Mouse (Mus musculus): ENCODE measurements around the gene Ddo. TPM values are rescaled to one million over a fixed set of nuclear protein-coding genes. Genes with fewer than 3 reads are reported as not detected.

The Ddo gene
- total RNA-seq, 1 experiment = not detected

- H3K9me3 ChIP-seq (ENCODE audit: control insufficient read depth, insufficient read depth, low read depth, low read length) = no peaks in the 10 kb centered on the region
- H3K27ac ChIP-seq (ENCODE audit: insufficient read depth, low read depth, low read length, poor library complexity, severe bottlenecking) = no peak overlapping the region
- H3K4me1 ChIP-seq (ENCODE audit: control insufficient read depth in 2 of 2, insufficient read depth in 2 of 2, low read length in 2 of 2, poor library complexity in 1 of 2) = peaks cover under 1 to 5% of the 10 kb centered on the region in 2 experiments; a peak in 3 of 4 replicates
- DNase-seq (ENCODE audit: low read depth, low spot score) = no peak
- in situ Hi-C loops (cut with MboI; ENCODE audit: low sequenced_read_pairs in 2 of 2, unreplicated experiment in 2 of 2) = no loop called here
- no peak for TF ChIP-seq MAFK (IDR thresholded peaks at IDR 0.05; ENCODE audit: insufficient read depth, low read depth, low read length)
- no peak for TF ChIP-seq ZNF384 (IDR thresholded peaks at IDR 0.05; ENCODE audit: low read depth, low read length)
- no peak for TF ChIP-seq CHD2 (IDR thresholded peaks at IDR 0.05; ENCODE audit: low read depth, low read length)
- H3K36me3 ChIP-seq (ENCODE audit: control insufficient read depth, insufficient read depth, low read length, poor library complexity, severe bottlenecking) = no peaks in the 10 kb centered on the region
- H3K9ac ChIP-seq (ENCODE audit: insufficient read depth, low read depth, low read length, poor library complexity, severe bottlenecking) = no peak overlapping the region
- no peak overlapping the region for H3K4me3 ChIP-seq (ENCODE audit: insufficient read depth in 1 of 2, low read depth in 1 of 2, low read length in 2 of 2, poor library complexity in 1 of 2, severe bottlenecking in 1 of 2)
Measured at GRCm38 (mm10) chr10:40644456-40644855, 14.6 kb downstream of the Ddo start.

GRCm38 (mm10) chr10:40645346-40645745 lies 15.5 kb downstream of the Ddo start:
- in situ Hi-C loops (cut with MboI; ENCODE audit: low sequenced_read_pairs in 2 of 2, unreplicated experiment in 2 of 2) = no loop called here
- Histone ChIP-seq H3K9me3 (ENCODE audit: control insufficient read depth, insufficient read depth, low read depth, low read length) (no peaks in the 10 kb centered on the region), H3K4me3 (ENCODE audit: insufficient read depth in 1 of 2, low read depth in 1 of 2, low read length in 2 of 2, poor library complexity in 1 of 2, severe bottlenecking in 1 of 2) (no peak overlapping the region), H3K36me3 (ENCODE audit: control insufficient read depth, insufficient read depth, low read length, poor library complexity, severe bottlenecking) (no peaks in the 10 kb centered on the region), H3K27ac (ENCODE audit: insufficient read depth, low read depth, low read length, poor library complexity, severe bottlenecking) (no peak overlapping the region), H3K9ac (ENCODE audit: insufficient read depth, low read depth, low read length, poor library complexity, severe bottlenecking) (no peak overlapping the region), H3K4me1 (ENCODE audit: control insufficient read depth in 2 of 2, insufficient read depth in 2 of 2, low read length in 2 of 2, poor library complexity in 1 of 2) (no peaks in the 10 kb centered on the region)
- no peak for DNase-seq (ENCODE audit: low read depth, low spot score)
- TF ChIP-seq HCFC1 (IDR thresholded peaks at IDR 0.05; ENCODE audit: borderline replicate concordance, insufficient read depth, low read length) (no peak), MAFK (IDR thresholded peaks at IDR 0.05; ENCODE audit: insufficient read depth, low read depth, low read length) (no peak)

- in situ Hi-C loops (cut with MboI; ENCODE audit: low sequenced_read_pairs in 2 of 2, unreplicated experiment in 2 of 2) = no loop called here
Measured at GRCm38 (mm10) chr10:40648776-40649175, 19.0 kb downstream of the Ddo start.

GRCm38 (mm10) chr10:40649634-40650033 lies 19.8 kb downstream of the Ddo start:
- in situ Hi-C loops (cut with MboI; ENCODE audit: low sequenced_read_pairs in 2 of 2, unreplicated experiment in 2 of 2) = no loop called here
- DNase-seq (ENCODE audit: low read depth, low spot score) = no peak
- Histone ChIP-seq H3K4me1 (ENCODE audit: control insufficient read depth in 2 of 2, insufficient read depth in 2 of 2, low read length in 2 of 2, poor library complexity in 1 of 2) (no peaks in the 10 kb centered on the region), H3K36me3 (ENCODE audit: control insufficient read depth, insufficient read depth, low read length, poor library complexity, severe bottlenecking) (no peaks in the 10 kb centered on the region), H3K9me3 (ENCODE audit: control insufficient read depth, insufficient read depth, low read depth, low read length) (no peaks in the 10 kb centered on the region), H3K4me3 (ENCODE audit: insufficient read depth in 1 of 2, low read depth in 1 of 2, low read length in 2 of 2, poor library complexity in 1 of 2, severe bottlenecking in 1 of 2) (no peak overlapping the region), H3K9ac (ENCODE audit: insufficient read depth, low read depth, low read length, poor library complexity, severe bottlenecking) (no peak overlapping the region), H3K27ac (ENCODE audit: insufficient read depth, low read depth, low read length, poor library complexity, severe bottlenecking) (no peak overlapping the region)
- TF ChIP-seq HCFC1 (IDR thresholded peaks at IDR 0.05; ENCODE audit: borderline replicate concordance, insufficient read depth, low read length) = no peak
- no peak for TF ChIP-seq MAFK (IDR thresholded peaks at IDR 0.05; ENCODE audit: insufficient read depth, low read depth, low read length)
- TF ChIP-seq ZC3H11A (IDR thresholded peaks at IDR 0.05; ENCODE audit: borderline replicate concordance, low read depth, low read length) = no peak
- TF ChIP-seq ZNF384 (IDR thresholded peaks at IDR 0.05; ENCODE audit: low read depth, low read length) = no peak

More at GRCm38 (mm10) chr10:40648776-40649175, 19.0 kb downstream of the Ddo start:
- Histone ChIP-seq H3K4me1 (ENCODE audit: control insufficient read depth in 2 of 2, insufficient read depth in 2 of 2, low read length in 2 of 2, poor library complexity in 1 of 2) (no peaks in the 10 kb centered on the region), H3K4me3 (ENCODE audit: insufficient read depth in 1 of 2, low read depth in 1 of 2, low read length in 2 of 2, poor library complexity in 1 of 2, severe bottlenecking in 1 of 2) (no peak overlapping the region), H3K9me3 (ENCODE audit: control insufficient read depth, insufficient read depth, low read depth, low read length) (no peaks in the 10 kb centered on the region), H3K9ac (ENCODE audit: insufficient read depth, low read depth, low read length, poor library complexity, severe bottlenecking) (no peak overlapping the region), H3K36me3 (ENCODE audit: control insufficient read depth, insufficient read depth, low read length, poor library complexity, severe bottlenecking) (no peaks in the 10 kb centered on the region), H3K27ac (ENCODE audit: insufficient read depth, low read depth, low read length, poor library complexity, severe bottlenecking) (no peak overlapping the region)
- no peak for DNase-seq (ENCODE audit: low read depth, low spot score)
- TF ChIP-seq HCFC1 (IDR thresholded peaks at IDR 0.05; ENCODE audit: borderline replicate concordance, insufficient read depth, low read length) = no peak

GRCm38 (mm10) chr10:40651676-40652075 lies 21.9 kb downstream of the Ddo start:
- Histone ChIP-seq H3K36me3 (ENCODE audit: control insufficient read depth, insufficient read depth, low read length, poor library complexity, severe bottlenecking) (no peaks in the 10 kb centered on the region), H3K9me3 (ENCODE audit: control insufficient read depth, insufficient read depth, low read depth, low read length) (no peaks in the 10 kb centered on the region), H3K4me3 (ENCODE audit: insufficient read depth in 1 of 2, low read depth in 1 of 2, low read length in 2 of 2, poor library complexity in 1 of 2, severe bottlenecking in 1 of 2) (no peak overlapping the region), H3K9ac (ENCODE audit: insufficient read depth, low read depth, low read length, poor library complexity, severe bottlenecking) (no peak overlapping the region), H3K4me1 (ENCODE audit: control insufficient read depth in 2 of 2, insufficient read depth in 2 of 2, low read length in 2 of 2, poor library complexity in 1 of 2) (no peaks in the 10 kb centered on the region), H3K27ac (ENCODE audit: insufficient read depth, low read depth, low read length, poor library complexity, severe bottlenecking) (no peak overlapping the region)
- in situ Hi-C loops (cut with MboI; ENCODE audit: low sequenced_read_pairs in 2 of 2, unreplicated experiment in 2 of 2) = no loop called here
- no peak for DNase-seq (ENCODE audit: low read depth, low spot score)
- TF ChIP-seq ZNF384 (IDR thresholded peaks at IDR 0.05; ENCODE audit: low read depth, low read length) = no peak
- no peak for TF ChIP-seq ZC3H11A (IDR thresholded peaks at IDR 0.05; ENCODE audit: borderline replicate concordance, low read depth, low read length)
- no peak for TF ChIP-seq HCFC1 (IDR thresholded peaks at IDR 0.05; ENCODE audit: borderline replicate concordance, insufficient read depth, low read length)
- no peak for TF ChIP-seq CHD2 (IDR thresholded peaks at IDR 0.05; ENCODE audit: low read depth, low read length)
- TF ChIP-seq MAFK (IDR thresholded peaks at IDR 0.05; ENCODE audit: insufficient read depth, low read depth, low read length) = no peak

Measured in ES-E14 (cell line).